Mouse (Mus musculus) 3134 (cell line): ENCODE results near the gene Rab43.
"Not testable (repeated sequence)": the region's sequence is repeated elsewhere in the genome, so short reads cannot be mapped to it uniquely, and the experiment has no call there.

Experiments used
- DNase-seq: peaks from one replicate; pipeline ENCODE4 v3.0.0-alpha.2; 2011; ENCODE audit warnings: low spot score; ENCODE audit not compliant: insufficient read length; ENCODE audit errors: extremely low read depth

Rab43 gene

DNA sequence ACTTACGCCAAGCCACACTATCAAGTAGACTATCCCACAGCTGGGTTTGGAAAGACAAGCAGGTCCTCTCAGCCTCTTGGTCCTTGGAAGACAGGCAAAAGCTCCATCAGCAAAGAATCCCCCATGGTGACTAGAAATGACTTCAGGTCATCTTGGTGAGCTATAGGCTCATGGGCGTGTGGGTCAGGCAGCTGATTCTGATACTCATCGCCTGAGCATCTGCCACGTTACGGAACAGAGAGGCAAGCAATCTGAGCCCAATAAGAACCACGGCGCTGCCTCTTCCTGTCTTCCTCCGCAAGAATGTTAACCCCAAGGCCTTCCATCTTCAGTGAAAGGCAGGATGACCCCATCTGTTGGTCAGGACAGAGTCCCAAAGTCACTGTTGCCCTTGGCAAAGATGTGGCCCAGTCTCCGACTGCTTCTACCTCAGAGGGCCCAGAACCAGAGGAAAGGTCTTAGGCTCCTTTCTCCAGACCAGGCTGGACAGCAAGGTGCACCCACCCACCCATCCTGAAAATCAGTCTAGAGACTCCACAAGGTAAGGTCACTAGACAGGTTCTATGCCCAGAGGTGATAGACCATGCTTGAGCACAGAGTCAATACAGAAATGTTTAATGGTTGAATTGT lies 23.6 kb downstream of the Rab43 start:
- no peak for DNase-seq

- DNase-seq, result no peak
Measured at GRCm38 (mm10) chr6:87787108-87787890, 24.7 kb downstream of the Rab43 start.

DNA sequence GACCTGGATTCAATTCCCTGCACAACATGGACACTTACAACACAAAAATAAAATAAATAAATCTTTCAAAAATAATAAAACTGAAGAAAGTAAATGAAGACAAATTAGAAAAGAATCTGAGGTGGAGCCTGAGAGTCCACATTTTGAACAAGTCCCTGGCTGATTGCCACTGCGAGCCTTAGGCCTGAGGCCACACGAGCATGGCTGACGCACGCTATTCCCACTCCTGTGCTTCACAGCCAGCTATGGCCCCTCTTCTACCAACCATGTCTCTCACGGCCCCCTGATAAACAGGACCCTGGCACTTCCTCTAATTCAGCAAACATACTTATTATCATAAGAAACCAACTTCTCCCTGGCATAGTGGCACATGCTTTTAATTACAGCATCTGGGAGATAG lies 25.3 kb downstream of the Rab43 start:
- DNase-seq, result no peak

DNA sequence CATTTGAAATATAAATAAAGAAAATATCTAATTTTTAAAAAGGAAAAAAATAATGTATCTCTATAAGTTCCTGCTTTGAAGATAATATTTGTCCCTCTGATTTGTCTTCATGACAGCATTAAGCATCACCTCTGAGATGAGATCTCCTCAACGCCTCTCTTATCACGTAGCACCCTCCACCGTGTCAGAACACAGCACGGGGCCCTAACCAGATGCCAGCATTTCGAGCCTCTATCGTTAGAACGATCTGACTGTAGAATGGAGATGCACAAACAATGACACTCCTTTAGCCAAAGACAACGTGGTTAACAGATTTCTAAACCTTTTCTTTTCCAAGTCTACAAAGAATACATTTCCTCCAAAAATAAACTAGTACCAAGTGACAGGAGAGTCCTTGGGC lies 27.9 kb downstream of the Rab43 start:
- no peak for DNase-seq

- DNase-seq, result no peak
Measured at GRCm38 (mm10) chr6:87780546-87781301, 31.2 kb downstream of the Rab43 start.

DNA sequence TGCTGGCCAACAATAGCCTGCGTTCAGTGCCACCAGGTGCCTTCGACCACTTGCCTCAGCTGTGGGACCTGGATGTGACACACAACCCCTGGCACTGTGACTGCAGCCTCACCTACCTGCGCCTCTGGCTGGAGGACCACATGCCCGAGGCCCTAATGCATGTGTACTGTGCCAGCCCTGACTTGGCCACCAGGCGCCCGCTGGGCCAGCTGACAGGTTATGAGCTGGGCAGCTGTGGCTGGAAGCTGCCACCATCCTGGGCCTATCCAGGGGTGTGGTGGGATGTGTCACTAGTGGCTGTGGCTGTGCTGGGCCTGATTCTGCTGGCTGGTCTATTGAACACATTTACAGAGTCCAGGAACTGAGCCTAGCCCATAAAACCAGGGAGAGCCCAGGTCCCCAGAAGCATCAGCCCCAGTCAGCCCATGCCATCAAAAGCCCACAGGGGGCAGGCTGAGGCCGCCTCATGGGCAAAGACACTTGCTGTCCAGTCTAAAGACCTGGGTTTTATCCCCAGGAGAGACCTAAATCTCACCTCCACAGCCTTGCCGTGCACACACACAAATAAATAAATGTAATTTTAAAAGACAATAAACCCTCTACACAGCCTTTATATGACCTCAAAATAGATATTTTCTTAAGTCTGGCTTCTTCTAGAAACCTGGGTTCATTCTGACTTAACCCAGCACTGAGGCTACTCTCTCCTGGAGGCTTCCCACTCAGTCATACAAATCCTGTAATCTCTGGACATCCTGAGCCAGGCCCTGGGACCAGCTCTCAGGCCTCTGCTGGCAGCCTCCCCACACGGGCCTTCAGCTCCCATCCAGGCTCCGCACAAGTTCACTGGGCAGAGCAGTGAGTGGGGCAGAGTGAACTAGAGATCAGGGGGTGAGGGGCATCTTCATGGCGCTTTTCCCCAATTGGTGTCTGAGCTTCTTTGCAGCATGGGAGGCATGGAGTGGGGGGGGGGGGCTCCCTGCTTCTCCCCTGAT lies 32.5 kb downstream of the Rab43 start:
- peak; percentile 72 for DNase-seq

DNA sequence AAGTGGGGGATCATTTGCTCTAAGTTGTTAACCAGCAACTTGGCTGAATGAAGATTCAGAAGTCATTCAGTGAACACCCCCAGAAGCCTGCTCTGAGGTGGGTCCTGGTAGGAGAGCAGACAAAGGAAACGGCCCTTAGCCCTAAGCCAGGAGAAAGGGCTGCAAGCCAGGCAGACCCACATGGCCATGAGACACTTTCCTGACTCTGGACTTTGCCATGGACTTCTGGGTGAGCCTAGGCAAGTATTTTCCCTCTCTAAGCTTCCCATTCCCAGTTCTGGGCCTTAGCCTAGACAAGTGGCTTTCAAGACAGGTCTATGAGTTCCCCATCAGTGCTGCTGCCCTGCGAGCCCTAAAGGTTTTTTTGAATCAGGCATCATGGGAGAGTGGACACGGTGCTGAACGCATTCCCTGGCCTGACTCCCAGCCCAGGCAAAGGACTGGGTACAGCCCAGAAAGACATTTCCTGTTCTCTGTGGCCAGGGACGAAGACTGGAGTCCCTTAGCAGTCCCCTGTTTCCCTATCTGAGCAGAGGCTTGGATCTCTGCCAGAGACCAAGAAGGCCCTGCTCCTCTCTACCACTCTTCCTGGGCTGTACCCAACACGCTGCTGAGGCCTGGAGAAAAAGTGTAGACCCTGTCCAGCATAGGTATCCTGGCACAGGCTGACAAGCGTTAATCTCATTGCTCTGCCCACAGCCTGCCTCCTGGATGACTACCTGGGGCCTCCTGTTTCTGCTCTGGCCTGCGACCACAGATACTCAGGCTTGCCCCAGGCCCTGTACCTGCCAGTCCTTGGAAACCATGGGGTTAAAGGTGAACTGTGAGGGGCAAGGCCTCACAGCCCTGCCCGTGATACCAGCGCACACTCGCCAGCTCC lies 33.4 kb downstream of the Rab43 start:
- DNase-seq, result no peak

DNA sequence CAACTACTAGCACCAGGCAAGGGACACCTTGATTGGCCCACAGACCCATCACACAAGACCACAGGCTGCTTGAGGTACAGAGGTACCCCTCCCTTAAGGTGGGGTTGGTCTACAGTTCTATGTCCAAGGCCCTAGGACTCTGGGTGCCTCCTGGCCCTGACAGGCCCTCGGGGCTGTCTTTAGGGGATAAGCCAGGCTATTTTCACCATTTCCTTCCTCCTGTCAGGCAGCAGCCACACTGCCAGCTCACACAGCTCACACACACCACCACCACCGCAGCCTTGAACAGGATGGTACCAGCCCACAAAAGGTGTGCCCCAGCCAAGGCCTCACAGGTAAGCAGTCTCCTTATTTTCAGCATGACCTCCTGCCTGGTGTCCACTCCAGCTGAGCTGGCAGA lies 34.1 kb downstream of the Rab43 start, which contains the start of gene Gp9:
Gene Gp9, plus strand, starts transcription at position 231 of the 400 bp plus-strand sequence.
- DNase-seq, result no peak

- no peak for DNase-seq
Measured at GRCm38 (mm10) chr6:87776663-87777062, 35.3 kb downstream of the Rab43 start.

DNA sequence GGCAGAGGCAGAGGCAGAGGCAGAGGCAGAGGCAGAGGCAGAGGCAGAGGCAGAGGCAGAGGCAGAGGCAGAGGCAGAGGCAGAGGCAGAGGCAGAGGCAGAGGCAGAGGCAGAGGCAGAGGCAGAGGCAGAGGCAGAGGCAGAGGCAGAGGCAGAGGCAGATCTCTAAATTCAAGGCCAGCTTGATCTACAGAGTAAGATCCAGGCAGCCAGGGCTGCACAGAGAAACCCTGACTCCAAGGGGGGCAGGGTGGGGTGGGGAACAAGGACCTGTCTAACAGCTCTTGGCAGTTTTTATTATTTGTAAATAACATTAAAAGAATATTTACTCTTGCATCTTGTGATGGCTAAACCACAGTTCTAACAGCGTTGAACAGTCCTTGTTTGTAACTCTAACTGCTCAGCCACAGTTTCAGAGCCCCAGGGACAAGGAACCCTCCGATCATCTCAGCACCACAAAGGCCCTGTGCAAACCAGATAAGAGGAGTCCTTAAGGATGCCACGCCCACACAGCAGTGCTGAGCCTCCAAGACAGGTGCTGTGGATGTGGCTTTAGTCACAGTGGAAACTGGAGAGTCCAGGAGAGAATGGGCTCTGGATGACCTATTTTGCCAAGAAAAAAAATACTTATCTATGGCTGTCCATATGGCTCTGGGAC lies 36.2 kb downstream of the Rab43 start:
- no peak for DNase-seq

GRCm38 (mm10) chr6:87774909-87775308 lies 37.1 kb downstream of the Rab43 start:
- DNase-seq, result no peak

DNA sequence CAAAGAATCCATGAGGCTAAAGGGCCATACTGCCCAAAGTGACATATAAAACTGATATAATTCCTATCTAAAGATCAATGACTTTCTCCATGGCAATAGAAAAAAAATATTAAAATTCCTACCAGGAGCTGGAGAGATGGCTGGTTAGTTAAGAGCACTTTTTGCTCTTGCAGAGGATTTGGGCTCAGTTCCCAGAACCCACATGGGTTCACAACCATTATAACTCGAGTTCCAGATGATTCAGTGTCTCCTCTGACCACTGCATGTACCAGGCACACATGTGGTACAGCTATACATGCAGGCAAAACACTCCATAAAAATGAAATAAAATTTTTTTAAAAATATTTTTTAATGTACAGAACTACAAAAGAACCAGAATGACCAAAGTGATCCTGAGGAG lies 37.5 kb downstream of the Rab43 start:
- no peak for DNase-seq

- no peak for DNase-seq
Measured at GRCm38 (mm10) chr6:87770626-87771025, 41.3 kb downstream of the Rab43 start.

GRCm38 (mm10) chr6:87764296-87764695 lies 47.7 kb downstream of the Rab43 start:
- not testable (repeated sequence) for DNase-seq

DNA sequence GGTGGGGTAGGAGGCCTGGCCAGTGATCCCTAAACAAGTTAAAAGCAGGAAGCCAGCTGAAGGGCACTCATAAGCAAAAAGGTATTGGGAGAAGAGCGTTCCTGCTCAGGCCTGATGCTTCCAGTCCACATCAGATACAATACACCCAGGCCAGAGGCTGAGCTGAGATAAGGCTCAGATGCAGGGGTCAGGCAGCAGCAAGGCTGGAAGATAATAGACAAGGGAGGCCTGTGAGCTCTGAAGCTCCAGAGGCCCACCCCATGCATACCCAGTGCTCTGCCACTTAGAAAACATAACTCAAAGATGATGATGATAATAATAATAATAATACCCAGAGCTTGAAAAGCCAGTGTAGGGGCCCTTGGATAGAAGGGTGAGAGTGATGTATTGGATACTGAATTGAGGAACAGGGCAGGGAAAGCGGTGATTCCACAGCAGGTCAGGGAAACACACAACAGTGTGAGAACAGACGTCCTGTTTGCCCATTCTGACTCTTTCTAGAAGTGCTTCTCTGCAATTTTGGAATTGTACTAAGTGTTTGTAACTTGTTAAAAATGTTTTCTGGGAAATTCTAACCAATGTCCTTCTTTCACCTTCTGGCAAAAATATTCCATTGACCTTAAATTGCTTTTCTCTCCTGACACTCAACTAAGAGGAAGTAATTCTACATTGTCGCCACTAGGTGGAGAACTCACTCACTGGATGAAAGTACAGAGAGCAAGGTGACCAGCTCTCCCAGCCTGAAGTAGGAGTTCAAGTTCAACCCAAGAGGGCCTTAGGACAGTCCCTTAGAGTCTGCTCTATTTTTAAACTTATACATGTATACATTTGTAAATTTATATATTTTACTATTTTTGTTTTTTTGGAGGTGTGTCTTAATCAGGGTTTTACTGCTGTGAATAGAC lies 48.3 kb downstream of the Rab43 start:
- DNase-seq, result no peak

DNA sequence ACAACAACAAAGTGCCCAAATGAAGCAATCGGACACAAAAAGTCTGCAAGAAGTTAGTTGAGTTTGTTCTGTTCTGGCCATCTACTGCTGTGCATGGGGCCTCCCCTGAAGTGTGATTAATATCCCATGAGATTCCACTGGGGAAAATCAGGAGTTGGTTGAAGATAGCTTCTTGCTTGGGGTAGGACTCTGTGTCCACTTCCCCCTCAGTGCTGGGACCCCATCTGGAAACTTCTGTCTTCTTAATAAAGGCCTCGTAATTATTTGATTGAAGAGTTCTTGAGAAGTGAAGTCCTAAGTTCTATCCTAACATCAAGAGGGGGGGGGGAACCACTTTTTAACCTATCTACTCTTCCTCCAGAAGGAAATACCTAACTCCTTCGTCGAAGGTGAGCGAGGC lies 49.8 kb downstream of the Rab43 start:
- no peak for DNase-seq

- DNase-seq, result no peak
Measured at GRCm38 (mm10) chr6:87759850-87760249, 52.1 kb downstream of the Rab43 start.

DNA sequence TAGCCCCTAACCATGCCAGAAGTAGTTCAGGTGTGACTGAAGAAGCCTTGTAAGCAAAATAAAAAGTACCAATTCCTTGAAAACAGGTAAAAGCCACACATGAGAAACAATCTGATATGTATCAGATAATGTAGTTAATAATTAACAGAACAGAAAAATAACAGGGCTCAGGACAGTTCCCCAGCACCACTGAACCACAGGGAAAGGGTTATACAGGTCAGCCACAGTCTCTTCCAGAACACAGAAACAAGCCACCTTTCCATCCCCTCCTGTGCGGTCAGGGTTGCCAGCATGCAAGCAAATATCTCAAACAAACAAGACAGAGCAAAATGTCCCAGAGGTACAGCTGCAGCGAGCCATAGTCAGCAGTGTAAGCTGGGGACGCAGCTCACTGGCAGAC lies 52.6 kb downstream of the Rab43 start:
- no peak for DNase-seq
